ENCODE assay signal across 8 mouse cellular contexts in the genomic region with DNA sequence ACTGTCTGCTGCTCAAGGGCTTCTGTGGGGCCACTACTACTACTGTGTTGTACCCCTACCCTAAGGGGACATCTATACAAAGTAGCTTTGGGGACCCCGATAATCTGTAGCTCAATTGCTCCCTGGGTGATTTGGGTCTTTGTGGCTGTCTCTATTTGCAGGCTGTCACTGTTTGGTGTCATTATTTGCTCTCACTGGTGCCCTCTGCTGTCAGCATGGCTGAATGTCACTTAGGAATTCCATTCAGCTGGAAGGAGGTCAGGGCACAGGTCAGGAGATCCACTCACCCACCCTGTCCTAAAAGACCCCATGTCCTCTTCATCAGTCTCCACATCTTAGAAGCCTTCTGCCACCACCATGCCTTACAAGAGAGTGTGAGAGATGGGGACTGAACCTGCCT. TPM values are rescaled to one million over a fixed set of nuclear protein-coding genes. Genes with fewer than 3 reads are reported as not detected.
DNase-seq lines count a peak whose midpoint lies in the region; ATAC-seq and TF ChIP-seq lines count a peak whose summit lies in the region.

No protein-coding gene starts in this region.

- DNase-seq in forebrain, embryonic 14.5 days (ENCODE audit: low spot score), result peak; percentile 60
- DNase-seq in A20 (ENCODE audit: low read depth, low spot score), result peak; percentile 38
- peak; percentile 69 to 76 for DNase-seq in adrenal gland, postnatal 36 days
- DNase-seq in limb, embryonic 14.5 days (ENCODE audit: low spot score), result peak; percentile 61
- peak; percentile 67 to 70 for DNase-seq in right cerebral cortex, adult 2 months (ENCODE audit: low spot score in 2 of 2)

- no peaks in the 10 kb centered on the region for H3K27me3 ChIP-seq in forebrain, embryonic 14.5 days (replicated peaks; ENCODE audit: control insufficient read depth, insufficient read depth, low read length)
- H3K27me3 ChIP-seq in forebrain, embryonic 16.5 days (replicated peaks; ENCODE audit: control insufficient read depth, insufficient read depth, low read length), result no peaks in the 10 kb centered on the region
- no peaks in the 10 kb centered on the region for H3K27me3 ChIP-seq in limb, embryonic 14.5 days (ENCODE audit: control insufficient read depth, insufficient read depth, low read length)

- H3K36me3 ChIP-seq in forebrain, embryonic 14.5 days (ENCODE audit: control insufficient read depth, insufficient read depth, low read length), result no peaks in the 10 kb centered on the region
- no peaks in the 10 kb centered on the region for H3K36me3 ChIP-seq in forebrain, embryonic 16.5 days (ENCODE audit: control insufficient read depth, insufficient read depth)
- H3K36me3 ChIP-seq in limb, embryonic 14.5 days (ENCODE audit: control insufficient read depth, insufficient read depth, low read length), result no peaks in the 10 kb centered on the region

- no peak overlapping the region for H3K4me2 ChIP-seq in forebrain, embryonic 14.5 days (ENCODE audit: low read length)
- no peak overlapping the region for H3K4me2 ChIP-seq in forebrain, embryonic 16.5 days (ENCODE audit: low read length)
- no peak overlapping the region for H3K4me2 ChIP-seq in limb, embryonic 14.5 days (replicated peaks; ENCODE audit: low read depth, low read length, severe bottlenecking)

- H3K4me3 ChIP-seq in forebrain, embryonic 14.5 days (ENCODE audit: low read depth, low read length), result no peak overlapping the region
- H3K4me3 ChIP-seq in forebrain, embryonic 16.5 days (replicated peaks; ENCODE audit: low read length), result no peak overlapping the region
- no peak overlapping the region for H3K4me3 ChIP-seq in embryonic fibroblast, embryonic 13.5 days (ENCODE audit: insufficient read depth, low read length)
- H3K4me3 ChIP-seq in limb, embryonic 14.5 days (replicated peaks; ENCODE audit: low read length), result no peak overlapping the region

- TF ChIP-seq CTCF in embryonic fibroblast, embryonic 13.5 days (IDR thresholded peaks at IDR 0.05; ENCODE audit: borderline replicate concordance, insufficient read depth, low read length), result peak; percentile 44; the same call in 1 of the 2 replicates

- ATAC-seq in forebrain, embryonic 14.5 days, result no peak
- no peak for ATAC-seq in forebrain, embryonic 16.5 days
- 0 out of 4 replicates have a peak, but pooled peaks have one; percentile 39 to 58 for ATAC-seq in hematopoietic stem cell, adult 5-6 weeks (replicated peaks in 1 of 2; ENCODE audit: insufficient read depth in 1 of 2, low FRiP score in 2 of 2, low TSS enrichment in 1 of 2, low read depth in 1 of 2, poor library complexity in 2 of 2, severe bottlenecking in 2 of 2)
- ATAC-seq in limb, embryonic 14.5 days (ENCODE audit: low FRiP score, low read depth), result no peak

- H3K9ac ChIP-seq in forebrain, embryonic 14.5 days (ENCODE audit: low read length), result no peak overlapping the region
- no peak overlapping the region for H3K9ac ChIP-seq in forebrain, embryonic 16.5 days (replicated peaks; ENCODE audit: low read depth, low read length)
- no peak overlapping the region for H3K9ac ChIP-seq in limb, embryonic 14.5 days (ENCODE audit: low read depth, low read length, severe bottlenecking)

- no peak overlapping the region for H3K27ac ChIP-seq in forebrain, embryonic 14.5 days (ENCODE audit: low read depth, low read length)
- no peak overlapping the region for H3K27ac ChIP-seq in forebrain, embryonic 16.5 days (ENCODE audit: low read length)
- no peak overlapping the region for H3K27ac ChIP-seq in embryonic fibroblast, embryonic 13.5 days (ENCODE audit: insufficient read depth, low read length)
- H3K27ac ChIP-seq in limb, embryonic 14.5 days (replicated peaks; ENCODE audit: low read depth, low read length), result no peak overlapping the region

- no peak for TF ChIP-seq POLR2A in embryonic fibroblast, embryonic 13.5 days (IDR thresholded peaks at IDR 0.05; ENCODE audit: low read depth, low read length)
- no peak for TF ChIP-seq POLR2A in limb, embryonic 14.5 days (IDR thresholded peaks at IDR 0.05; ENCODE audit: borderline replicate concordance, extremely low read depth, insufficient read depth, insufficient read length)

- no peaks in the 10 kb centered on the region for H3K4me1 ChIP-seq in forebrain, embryonic 14.5 days (ENCODE audit: control insufficient read depth, insufficient read depth, low read length)
- H3K4me1 ChIP-seq in forebrain, embryonic 16.5 days (replicated peaks; ENCODE audit: control insufficient read depth, insufficient read depth, low read length), result no peaks in the 10 kb centered on the region
- no peaks in the 10 kb centered on the region for H3K4me1 ChIP-seq in embryonic fibroblast, embryonic 13.5 days (ENCODE audit: control insufficient read depth, insufficient read depth, low read length)
- no peaks in the 10 kb centered on the region for H3K4me1 ChIP-seq in limb, embryonic 14.5 days (ENCODE audit: control insufficient read depth, insufficient read depth, low read length)

- no peaks in the 10 kb centered on the region for H3K9me3 ChIP-seq in forebrain, embryonic 14.5 days (replicated peaks; ENCODE audit: control insufficient read depth, low read length)
- no peaks in the 10 kb centered on the region for H3K9me3 ChIP-seq in forebrain, embryonic 16.5 days (ENCODE audit: control insufficient read depth, low read length)
- no peaks in the 10 kb centered on the region for H3K9me3 ChIP-seq in limb, embryonic 14.5 days (ENCODE audit: control insufficient read depth, low read length)

- 30% methylated on average over 1 of the region's 1 CpGs for WGBS in forebrain, embryonic 14.5 days
- 46% methylated on average over 1 of the region's 1 CpGs for WGBS in forebrain, embryonic 16.5 days
- 32% methylated on average over 1 of the region's 1 CpGs for WGBS in limb, embryonic 14.5 days

RNA-seq across cellular contexts. Expression of a gene that starts 32.6 kb away (rescaled TPM):
- 0.90 and 2.1 TPM in 2 replicates for polyA plus RNA-seq in forebrain, embryonic 14.5 days (2014; fragmentation: Nextera tagmentation; extraction: Ambion mirVana)
- polyA plus RNA-seq in forebrain, embryonic 16.5 days (2015; fragmentation: Nextera tagmentation; extraction: Ambion mirVana), result 1.0 and 1.1 TPM in 2 replicates
- 1 to 10 TPM; 2.9 to 7.6 TPM for total RNA-seq in adrenal gland, postnatal 36 days (2021)
- not detected in 2 replicates for polyA plus RNA-seq in embryonic fibroblast, embryonic 13.5 days (2011; ENCODE audit: insufficient read length, low read depth, missing spikeins)
- not detected in 2 replicates for total RNA-seq in hematopoietic stem cell, adult 5-6 weeks (2017)
- polyA plus RNA-seq in limb, embryonic 14.5 days (2012; rRNA removed), result 1.7 and 2.7 TPM in 2 replicates
- polyA plus RNA-seq in limb, embryonic 14.5 days (2014; fragmentation: Nextera tagmentation; extraction: Ambion mirVana), result 1.3 and 1.5 TPM in 2 replicates

RNA-seq across cellular contexts. Expression of a gene that starts 44.3 kb away (rescaled TPM):
- 1.4 and 2.0 TPM in 2 replicates for polyA plus RNA-seq in forebrain, embryonic 14.5 days (2014; fragmentation: Nextera tagmentation; extraction: Ambion mirVana)
- 1.1 and 1.2 TPM in 2 replicates for polyA plus RNA-seq in forebrain, embryonic 16.5 days (2015; fragmentation: Nextera tagmentation; extraction: Ambion mirVana)
- under 1 TPM in 1 of 2 experiments, not detected in 1; 0.43 TPM for total RNA-seq in adrenal gland, postnatal 36 days (2021)
- polyA plus RNA-seq in embryonic fibroblast, embryonic 13.5 days (2011; ENCODE audit: insufficient read length, low read depth, missing spikeins), result 0.47 TPM in 1 of 2 replicates, not detected in the other
- total RNA-seq in hematopoietic stem cell, adult 5-6 weeks (2017), result 0.13 and 0.30 TPM in 2 replicates
- polyA plus RNA-seq in limb, embryonic 14.5 days (2012; rRNA removed), result 63.4 and 71.2 TPM in 2 replicates
- 24.1 and 24.2 TPM in 2 replicates for polyA plus RNA-seq in limb, embryonic 14.5 days (2014; fragmentation: Nextera tagmentation; extraction: Ambion mirVana)

Comparison
In these comparisons a context has a peak if more than half of its experiments do, and no peak if none do; other contexts are left out.
1. ATAC-seq: peak in hematopoietic stem cell, adult 5-6 weeks (2 of 2); none in forebrain, embryonic 14.5 days (single experiment), forebrain, embryonic 16.5 days (single experiment) and limb, embryonic 14.5 days (single experiment).
2. Peak in every context shown above with its lines, with median percentiles within 50 percentile points of each other: DNase-seq.